Mouse (Mus musculus): ENCODE data around the gene Ppp2r2d. TPM values are rescaled to one million over a fixed set of nuclear protein-coding genes. Genes with fewer than 3 reads are reported as not detected.

Gene Ppp2r2d
- total RNA-seq, 2 experiments from 2014 or later, result 92.2 to 92.6 TPM

- intact Hi-C loops (cut with DNase I), result no loop called here
- no peak for DNase-seq (ENCODE audit: extremely low spot score in 1 of 2, low spot score in 2 of 2)
These were observed 7.6 kb downstream of the Ppp2r2d start for GRCm38 (mm10) chr7:138853417-138854031.

DNA sequence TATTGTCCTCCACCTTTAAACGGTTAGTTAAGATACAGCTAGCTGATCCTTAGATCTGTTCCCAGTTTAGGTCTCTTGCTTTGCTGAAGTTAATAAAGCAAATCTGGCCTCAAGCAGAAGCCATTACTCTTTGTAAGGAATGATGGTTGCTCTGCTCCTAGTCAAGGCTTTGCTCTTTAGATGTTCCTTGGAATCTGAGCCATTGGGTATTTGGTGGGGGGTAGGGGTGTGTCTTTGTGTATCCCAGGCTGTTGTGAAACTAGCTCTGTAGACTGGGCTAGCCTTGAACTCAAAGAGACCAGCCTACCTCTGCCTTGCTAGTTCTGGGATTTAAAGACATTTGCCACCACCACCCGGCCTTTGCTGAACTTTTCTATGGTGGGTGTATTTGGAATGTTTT, 8.3 kb downstream of the Ppp2r2d start:
- no peak for DNase-seq (ENCODE audit: extremely low spot score in 1 of 2, low spot score in 2 of 2)
- intact Hi-C loops (cut with DNase I), result no loop called here

GRCm38 (mm10) chr7:138856670-138857069, 10.8 kb downstream of the Ppp2r2d start:
- DNase-seq (ENCODE audit: extremely low spot score in 1 of 2, low spot score in 2 of 2), result no peak
- intact Hi-C loops (cut with DNase I), result no loop called here

GRCm38 (mm10) chr7:138863950-138864572, 18.2 kb downstream of the Ppp2r2d start:
- no peak for DNase-seq (ENCODE audit: extremely low spot score in 1 of 2, low spot score in 2 of 2)
- intact Hi-C loops (cut with DNase I), result no loop called here

DNA sequence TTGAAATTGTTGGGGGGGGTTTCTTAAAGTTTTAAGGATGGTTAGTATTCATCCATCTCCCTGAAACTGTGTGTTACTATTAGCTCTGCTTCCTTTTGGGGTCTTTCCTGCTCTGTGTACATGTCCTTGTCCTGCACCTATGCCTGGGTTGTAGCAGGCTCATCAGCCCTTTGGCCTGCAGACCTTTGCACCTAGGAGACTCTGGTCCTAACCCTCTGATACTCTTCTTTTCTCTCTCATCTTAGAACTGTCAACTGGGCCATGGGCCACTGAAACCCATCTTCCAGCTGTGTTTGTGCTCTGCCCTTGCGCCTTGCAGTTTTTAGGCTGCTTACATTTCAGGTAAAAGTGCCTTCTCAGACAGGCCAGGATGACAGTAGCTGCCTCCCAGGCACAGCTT, 18.9 kb downstream of the Ppp2r2d start:
- DNase-seq (ENCODE audit: extremely low spot score in 1 of 2, low spot score in 2 of 2), result no peak
- intact Hi-C loops (cut with DNase I), result no loop called here

- DNase-seq (ENCODE audit: extremely low spot score in 1 of 2, low spot score in 2 of 2), result no peak
- intact Hi-C loops (cut with DNase I), result no loop called here
These were observed 21.4 kb downstream of the Ppp2r2d start for GRCm38 (mm10) chr7:138867286-138867685.

GRCm38 (mm10) chr7:138868316-138868715, 22.4 kb downstream of the Ppp2r2d start:
- intact Hi-C loops (cut with DNase I), result no loop called here
- no peak for DNase-seq (ENCODE audit: extremely low spot score in 1 of 2, low spot score in 2 of 2)

DNA sequence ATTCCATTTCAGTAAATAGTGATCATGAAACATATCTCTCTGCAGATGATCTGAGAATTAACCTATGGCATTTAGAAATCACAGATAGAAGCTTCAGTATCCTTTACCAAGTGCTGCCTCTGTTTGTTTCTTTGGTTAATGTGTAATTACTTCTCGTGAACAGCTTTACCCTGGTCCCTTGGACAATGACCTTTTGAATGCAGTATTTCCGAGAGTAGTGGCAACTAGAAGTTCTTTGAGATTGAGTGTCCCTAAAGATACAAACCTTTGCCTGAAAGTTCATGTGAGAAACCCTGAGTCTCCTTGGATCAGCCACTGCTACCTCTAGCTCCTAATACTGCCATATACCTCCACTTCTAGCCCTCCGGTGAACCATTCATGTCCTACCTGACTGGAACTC, 27.1 kb downstream of the Ppp2r2d start:
- no peak for DNase-seq (ENCODE audit: extremely low spot score in 1 of 2, low spot score in 2 of 2)
- intact Hi-C loops (cut with DNase I), result no loop called here

DNA sequence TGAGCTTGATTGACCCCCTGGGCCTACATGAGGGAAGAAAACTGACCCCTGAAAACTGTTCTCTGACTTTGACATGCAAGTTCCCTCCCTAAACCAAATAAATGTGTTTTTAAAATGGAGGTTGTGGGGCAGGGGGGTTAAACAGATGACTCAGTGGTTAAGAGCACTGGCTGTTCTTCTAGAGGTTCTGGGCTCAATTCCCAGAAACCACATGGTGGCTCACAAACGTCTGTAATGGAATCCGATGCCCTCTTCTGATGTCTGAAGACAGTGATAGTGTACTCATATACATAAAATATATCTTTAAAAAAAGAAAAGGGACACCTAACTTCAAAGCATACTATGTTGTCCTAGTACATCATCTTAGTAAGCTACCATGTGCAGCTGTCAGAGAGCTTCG, 29.2 kb downstream of the Ppp2r2d start:
- intact Hi-C loops (cut with DNase I), result no loop called here
- DNase-seq (ENCODE audit: extremely low spot score in 1 of 2, low spot score in 2 of 2), result no peak

- no peak for DNase-seq (ENCODE audit: extremely low spot score in 1 of 2, low spot score in 2 of 2)
- intact Hi-C loops (cut with DNase I), result no loop called here
These were observed 37.8 kb downstream of the Ppp2r2d start for GRCm38 (mm10) chr7:138883724-138884123.

DNA sequence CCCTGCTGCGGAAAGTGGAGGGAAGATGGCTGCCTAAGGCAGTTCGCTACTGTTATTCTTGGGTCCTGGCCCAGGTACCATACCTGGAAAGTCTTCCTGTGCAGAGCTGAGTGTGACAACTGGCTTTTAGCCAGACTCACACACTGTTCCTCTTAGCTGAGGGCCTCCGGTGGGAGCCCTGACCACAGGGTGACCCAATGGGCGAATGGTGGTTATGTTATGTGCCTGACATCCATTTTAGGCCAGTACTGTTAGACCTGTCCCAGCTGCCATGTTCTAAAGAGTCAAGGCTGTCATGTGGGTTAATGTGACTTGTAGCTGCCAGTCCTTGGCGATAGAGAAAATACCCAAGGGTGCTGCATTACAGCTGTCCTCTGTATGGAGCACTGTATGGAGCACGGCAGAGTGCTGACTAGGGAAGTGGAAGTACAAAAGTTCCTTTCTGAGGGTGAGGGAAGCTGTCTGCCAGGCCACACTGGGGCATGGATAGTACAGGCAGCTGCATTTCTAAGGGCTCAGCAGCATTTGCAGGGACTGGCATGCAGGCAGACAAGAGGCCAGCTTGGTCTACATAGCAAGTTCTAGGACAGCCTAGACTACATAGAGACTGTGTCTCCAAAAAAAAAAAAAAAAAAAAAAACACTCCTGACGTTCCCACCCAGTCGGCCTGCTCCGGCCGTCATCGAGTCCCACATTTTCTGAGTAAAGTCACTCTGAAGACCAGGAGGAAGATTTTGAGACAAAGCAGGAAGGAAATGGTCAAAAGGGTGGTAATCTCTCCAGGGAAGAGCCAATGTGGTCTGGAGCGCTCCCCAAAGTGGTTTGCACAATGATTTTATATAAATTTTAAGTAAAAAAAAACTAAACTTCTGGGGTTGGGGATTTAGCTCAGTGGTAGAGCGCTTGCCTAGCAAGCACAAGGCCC, 39.7 kb downstream of the Ppp2r2d start:
- intact Hi-C loops (cut with DNase I), result no loop called here
- no peak for DNase-seq (ENCODE audit: extremely low spot score in 1 of 2, low spot score in 2 of 2)

DNA sequence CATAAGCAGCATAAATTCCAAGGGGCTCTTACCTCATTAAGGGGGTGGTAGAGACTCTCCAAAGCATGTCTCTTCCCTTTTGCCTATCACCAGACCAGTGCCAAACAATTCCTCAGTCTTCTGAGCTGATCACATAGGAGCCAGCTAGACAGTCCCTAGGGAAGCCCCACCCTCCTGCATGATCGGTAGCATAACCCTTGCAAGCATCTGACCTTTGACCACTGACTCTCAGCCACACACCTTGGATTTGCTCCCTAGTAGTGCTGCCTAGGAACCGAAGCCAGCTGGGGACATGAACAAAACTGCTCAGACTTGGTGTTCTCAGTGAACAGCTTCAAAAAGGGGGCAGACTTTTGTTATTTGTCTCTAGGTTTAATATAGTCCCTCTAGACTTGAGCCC, 52.2 kb downstream of the Ppp2r2d start:
- intact Hi-C loops (cut with DNase I), result no loop called here
- no peak for DNase-seq (ENCODE audit: extremely low spot score in 1 of 2, low spot score in 2 of 2)

DNA sequence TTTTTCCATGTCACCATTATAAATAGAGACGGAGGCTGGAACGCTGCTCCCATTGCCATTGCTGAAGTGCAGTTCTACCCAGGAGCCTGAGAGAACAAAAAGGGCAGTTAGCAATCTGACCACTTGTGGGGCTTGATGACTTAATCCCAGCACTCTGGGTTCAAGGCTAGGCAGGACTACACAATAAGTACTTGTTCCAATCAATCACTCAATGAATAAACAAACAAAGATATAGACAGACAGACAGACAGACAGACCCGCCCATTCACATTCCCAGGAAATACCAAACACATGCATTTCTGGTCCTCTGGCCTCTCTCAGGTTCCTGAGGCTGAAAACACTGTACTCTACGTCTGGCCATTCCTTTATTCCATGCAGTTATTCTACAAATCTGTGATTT, 52.9 kb downstream of the Ppp2r2d start:
- intact Hi-C loops (cut with DNase I), result no loop called here
- no peak for DNase-seq (ENCODE audit: extremely low spot score in 1 of 2, low spot score in 2 of 2)

DNA sequence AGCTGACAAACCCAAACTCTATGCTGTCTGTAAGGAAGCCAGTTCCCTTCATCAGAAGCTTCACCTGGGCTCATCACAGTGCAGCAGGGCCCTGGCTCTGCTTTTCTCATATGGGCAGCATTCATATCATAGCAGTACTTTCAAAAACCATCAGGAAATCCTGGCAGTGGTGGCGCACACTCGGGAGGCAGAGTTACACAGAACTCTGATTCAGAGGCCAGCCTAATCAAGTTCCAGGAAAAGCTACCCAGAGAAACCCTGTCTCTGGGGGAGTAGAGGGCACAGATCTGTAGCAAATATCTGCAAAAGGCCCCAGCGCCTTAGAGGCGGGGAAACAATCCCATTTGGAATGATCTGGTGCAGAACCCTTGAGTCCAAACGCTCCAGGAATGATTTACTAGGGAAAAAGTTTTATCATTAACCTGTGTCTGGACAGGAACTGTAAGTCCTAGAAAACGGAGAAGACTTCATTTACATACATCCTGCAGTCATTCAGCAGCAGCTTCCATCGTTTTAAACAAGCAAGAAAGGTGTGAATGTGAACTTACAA, 58.1 kb downstream of the Ppp2r2d start:
- intact Hi-C loops (cut with DNase I), result no loop called here
- no peak for DNase-seq (ENCODE audit: extremely low spot score in 1 of 2, low spot score in 2 of 2)

- intact Hi-C loops (cut with DNase I), result no loop called here
These were observed 60.6 kb downstream of the Ppp2r2d start for GRCm38 (mm10) chr7:138906441-138906840.

DNA sequence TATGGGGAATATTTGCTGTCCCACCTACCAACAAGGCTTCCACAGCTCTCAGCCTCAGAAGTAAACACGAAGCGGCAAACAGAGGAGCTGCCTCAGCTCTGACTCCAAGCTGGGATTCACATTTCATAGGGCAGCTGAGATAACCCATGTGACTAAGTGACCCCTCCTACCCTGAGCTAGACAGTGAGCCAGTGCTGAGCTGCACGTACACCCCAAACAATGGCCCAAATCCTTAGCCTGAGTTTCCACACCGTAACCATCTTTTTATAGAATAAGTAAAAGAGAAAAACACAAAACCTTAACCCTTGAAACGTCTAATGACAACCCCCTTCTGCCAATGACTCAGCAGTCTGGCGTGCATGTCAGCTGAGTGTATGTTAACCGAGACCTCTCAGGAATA, 61.2 kb downstream of the Ppp2r2d start:
- intact Hi-C loops (cut with DNase I), result no loop called here
- DNase-seq (ENCODE audit: extremely low spot score in 1 of 2, low spot score in 2 of 2), result no peak

More at GRCm38 (mm10) chr7:138906441-138906840, 60.6 kb downstream of the Ppp2r2d start:
- no peak for DNase-seq (ENCODE audit: extremely low spot score in 1 of 2, low spot score in 2 of 2)

- intact Hi-C loops (cut with DNase I), result no loop called here
- DNase-seq (ENCODE audit: extremely low spot score in 1 of 2, low spot score in 2 of 2), result no peak
These were observed 62.1 kb downstream of the Ppp2r2d start for GRCm38 (mm10) chr7:138907976-138908375.

- no peak for DNase-seq (ENCODE audit: extremely low spot score in 1 of 2, low spot score in 2 of 2)
- intact Hi-C loops (cut with DNase I), result no loop called here
These were observed 62.9 kb downstream of the Ppp2r2d start for GRCm38 (mm10) chr7:138908768-138909276.

Measured in left cerebral cortex, postnatal 10 days (tissue).